In genomic region chr3:63295237-63295636, GRCm38 (mm10) we compare ENCODE assay signal across 9 mouse cellular contexts. TPM values are rescaled to one million over a fixed set of nuclear protein-coding genes. Genes with fewer than 3 reads are reported as not detected.
DNase-seq lines count a peak whose midpoint lies in the region; ATAC-seq and TF ChIP-seq lines count a peak whose summit lies in the region.
"Had no signal": no experiment of that assay in that cellular context is flagged by ENCODE, and none has a peak within 500 bp of the region (broad histone marks: within the 10 kb centered on the region; RNA-seq: fewer than 3 reads in every experiment).

No protein-coding gene starts in this region.

- H3K4me2 ChIP-seq in limb, embryonic 11.5 days (ENCODE audit: low read depth, severe bottlenecking), result peak overlapping the region; percentile 90
- peak overlapping the region; percentile 98 for H3K4me2 ChIP-seq in midbrain, embryonic 11.5 days

- no peak for TF ChIP-seq CTCF in embryonic fibroblast, embryonic 13.5 days (IDR thresholded peaks at IDR 0.05; ENCODE audit: borderline replicate concordance, insufficient read depth, low read length)
- no peak for TF ChIP-seq CTCF in thymus, adult 2 months (IDR thresholded peaks at IDR 0.05; ENCODE audit: borderline replicate concordance, control insufficient read depth, extremely low read depth, insufficient read depth, low read length, poor library complexity)

- H3K4me1 ChIP-seq in embryonic fibroblast, embryonic 13.5 days (ENCODE audit: control insufficient read depth, insufficient read depth, low read length), result no peaks in the 10 kb centered on the region
- H3K4me1 ChIP-seq in hindbrain, embryonic 10.5 days (replicated peaks), result peaks cover 8% of the 10 kb centered on the region; the same call in 1 of the 2 replicates
- H3K4me1 ChIP-seq in limb, embryonic 11.5 days (ENCODE audit: control insufficient read depth, insufficient read depth, low read length), result no peaks in the 10 kb centered on the region
- H3K4me1 ChIP-seq in midbrain, embryonic 11.5 days (ENCODE audit: control insufficient read depth, insufficient read depth, low read length), result no peaks in the 10 kb centered on the region
- H3K4me1 ChIP-seq in thymus, adult 2 months (replicated peaks; ENCODE audit: control insufficient read depth, insufficient read depth, low read length), result no peaks in the 10 kb centered on the region

- ATAC-seq in limb, embryonic 11.5 days (ENCODE audit: insufficient number of reproducible peaks, low FRiP score, low TSS enrichment, low read depth), result peak; percentile 83
- peak; percentile 93 for ATAC-seq in midbrain, embryonic 11.5 days (ENCODE audit: low FRiP score)

- no peaks in the 10 kb centered on the region for H3K9me3 ChIP-seq in hindbrain, embryonic 10.5 days
- H3K9me3 ChIP-seq in limb, embryonic 11.5 days (ENCODE audit: control insufficient read depth, low read length), result no peaks in the 10 kb centered on the region
- no peaks in the 10 kb centered on the region for H3K9me3 ChIP-seq in midbrain, embryonic 11.5 days (ENCODE audit: control insufficient read depth, low read length)

- H3K27ac ChIP-seq in embryonic fibroblast, embryonic 13.5 days (ENCODE audit: insufficient read depth, low read length), result 0 out of 2 replicates have a peak overlapping the region, but pooled peaks have one; percentile 28
- peak overlapping the region; percentile 90 for H3K27ac ChIP-seq in hindbrain, embryonic 10.5 days
- H3K27ac ChIP-seq in limb, embryonic 11.5 days (replicated peaks; ENCODE audit: low read depth, low read length), result peak overlapping the region; percentile 84
- no peak overlapping the region for H3K27ac ChIP-seq in midbrain, embryonic 11.5 days (ENCODE audit: low read depth, low read length)
- no peak overlapping the region for H3K27ac ChIP-seq in thymus, adult 2 months (ENCODE audit: control insufficient read depth, insufficient read depth, low read length)

- WGBS in hindbrain, embryonic 10.5 days, result under 1% methylated on average over 21 of the region's 21 CpGs
- under 1% methylated on average over 21 of the region's 21 CpGs for WGBS in limb, embryonic 11.5 days
- under 1% methylated on average over 15 of the region's 21 CpGs for WGBS in midbrain, embryonic 11.5 days
- WGBS in thymus, adult 2 months, result 7% methylated on average over 21 of the region's 21 CpGs

- H3K36me3 ChIP-seq in hindbrain, embryonic 10.5 days, result no peaks in the 10 kb centered on the region
- no peaks in the 10 kb centered on the region for H3K36me3 ChIP-seq in limb, embryonic 11.5 days (ENCODE audit: control insufficient read depth, insufficient read depth, low read length)
- no peaks in the 10 kb centered on the region for H3K36me3 ChIP-seq in midbrain, embryonic 11.5 days (ENCODE audit: control insufficient read depth, insufficient read depth, low read length)
- H3K36me3 ChIP-seq in thymus, adult 2 months (ENCODE audit: control insufficient read depth, insufficient read depth, low read length), result no peaks in the 10 kb centered on the region

- DNase-seq in 3134 (ENCODE audit: extremely low read depth, insufficient read length, low spot score) (peak; percentile 16), R1 (ENCODE audit: low read depth, low spot score) (peak; percentile 99)
- peak; percentile 80 for DNase-seq in hindbrain, embryonic 10.5 days (ENCODE audit: low spot score)
- peak; percentile 77 for DNase-seq in limb, embryonic 11.5 days (ENCODE audit: low spot score)
- DNase-seq in midbrain, embryonic 11.5 days (ENCODE audit: low spot score, missing footprints), result no peak
- DNase-seq in testis, postnatal 10 days (ENCODE audit: low spot score), result peak; percentile 78
- DNase-seq in thymus, adult 2 months, result no peak

- TF ChIP-seq POLR2A in embryonic fibroblast, embryonic 13.5 days (IDR thresholded peaks at IDR 0.05; ENCODE audit: low read depth, low read length), result no peak
- no peak for TF ChIP-seq POLR2A in thymus, adult 2 months (IDR thresholded peaks at IDR 0.05; ENCODE audit: control insufficient read depth, extremely low read depth, insufficient read depth, low read length, poor library complexity)

- peak overlapping the region; percentile 87 for H3K9ac ChIP-seq in limb, embryonic 11.5 days (ENCODE audit: low read length)
- H3K9ac ChIP-seq in midbrain, embryonic 11.5 days (ENCODE audit: low read length), result peak overlapping the region; percentile 70

- H3K4me3 ChIP-seq in embryonic fibroblast, embryonic 13.5 days (ENCODE audit: insufficient read depth, low read length), result peak overlapping the region; percentile 48
- peak overlapping the region; percentile 86 for H3K4me3 ChIP-seq in hindbrain, embryonic 10.5 days
- peak overlapping the region; percentile 72 for H3K4me3 ChIP-seq in limb, embryonic 11.5 days (ENCODE audit: low read depth, low read length)
- peak overlapping the region; percentile 66 for H3K4me3 ChIP-seq in midbrain, embryonic 11.5 days (ENCODE audit: low read depth, low read length)
- H3K4me3 ChIP-seq in thymus, adult 2 months (ENCODE audit: control insufficient read depth, insufficient read depth, low read length), result no peak overlapping the region
- H3K4me3 ChIP-seq: myocyte had no signal

- peaks cover 21% of the 10 kb centered on the region for H3K27me3 ChIP-seq in hindbrain, embryonic 10.5 days (ENCODE audit: insufficient read depth, poor library complexity, severe bottlenecking)
- no peaks in the 10 kb centered on the region for H3K27me3 ChIP-seq in limb, embryonic 11.5 days (ENCODE audit: control insufficient read depth, insufficient read depth, low read length)
- peaks cover 3% of the 10 kb centered on the region; the same call in 1 of the 2 replicates for H3K27me3 ChIP-seq in midbrain, embryonic 11.5 days (ENCODE audit: control insufficient read depth, insufficient read depth, low read length)
- no peaks in the 10 kb centered on the region for H3K27me3 ChIP-seq in thymus, adult 2 months (ENCODE audit: control insufficient read depth, insufficient read depth, low read length)

RNA-seq across cellular contexts. Expression of gene Mme, which starts 53.9 kb away (rescaled TPM):
- polyA plus RNA-seq in embryonic fibroblast, embryonic 13.5 days (2011; ENCODE audit: insufficient read length, low read depth, missing spikeins), result 11.9 and 41.4 TPM in 2 replicates
- polyA plus RNA-seq in hindbrain, embryonic 10.5 days (2016; fragmentation: Nextera tagmentation; extraction: Ambion mirVana), result 13.5 and 14.3 TPM in 2 replicates
- 18.2 and 18.9 TPM in 2 replicates for polyA plus RNA-seq in limb, embryonic 11.5 days (2014; fragmentation: Nextera tagmentation; extraction: Ambion mirVana)
- 15.1 and 17.5 TPM in 2 replicates for polyA plus RNA-seq in midbrain, embryonic 11.5 days (2014; fragmentation: Nextera tagmentation; extraction: Ambion mirVana)
- 0.88 and 1.4 TPM in 2 replicates for polyA plus RNA-seq in thymus, adult 2 months (2012; rRNA removed)
- polyA plus RNA-seq: myocyte had no signal

Comparison
In these comparisons a context has a peak if more than half of its experiments do, and no peak if none do; other contexts are left out.
1. DNase-seq: peak in 3134 (single experiment), R1 (single experiment), hindbrain, embryonic 10.5 days (single experiment), limb, embryonic 11.5 days (single experiment) and testis, postnatal 10 days (single experiment); none in midbrain, embryonic 11.5 days (single experiment) and thymus, adult 2 months (single experiment).
2. H3K27ac ChIP-seq: peak in embryonic fibroblast, embryonic 13.5 days (single experiment), hindbrain, embryonic 10.5 days (single experiment) and limb, embryonic 11.5 days (single experiment); none in midbrain, embryonic 11.5 days (single experiment) and thymus, adult 2 months (single experiment).